Mouse (Mus musculus): ENCODE results near the gene Olfr996.
"Not testable (repeated sequence)": the region's sequence is repeated elsewhere in the genome, so short reads cannot be mapped to it uniquely, and the experiment has no call there.

The Olfr996 gene

GRCm38 (mm10) chr2:85578915-85579314 is at the start of gene Olfr996:
TSS of gene Olfr996 (plus strand) at chr2:85579215.
- DNase-seq (ENCODE audit: low read depth), result no peak

GRCm38 (mm10) chr2:85532082-85532778 is 46.8 kb upstream of the Olfr996 start:
- no peak for DNase-seq (ENCODE audit: low read depth)

DNA sequence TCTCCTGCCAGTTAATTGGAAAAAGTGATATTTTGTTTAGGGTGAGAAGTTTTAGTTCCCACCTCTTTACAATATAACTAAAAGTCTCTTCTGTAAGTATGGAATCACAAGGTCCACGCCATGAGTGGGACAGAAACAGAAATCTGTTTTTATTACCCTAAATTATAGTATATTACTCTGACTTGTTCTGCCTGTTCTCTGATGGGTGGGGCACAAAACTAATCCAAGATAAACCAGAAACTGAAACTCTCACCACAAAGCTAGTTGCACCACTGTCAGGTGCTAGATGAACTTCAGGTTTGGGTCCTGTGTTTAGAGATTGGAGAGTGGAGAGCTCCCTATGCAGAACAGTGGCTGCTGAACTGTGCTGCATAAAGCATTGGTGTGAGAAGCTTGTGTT is 45.1 kb upstream of the Olfr996 start:
- no peak for DNase-seq (ENCODE audit: low read depth)

- DNase-seq (ENCODE audit: low read depth), result no peak
Observed at GRCm38 (mm10) chr2:85554806-85555205, 24.2 kb upstream of the Olfr996 start.

- no peak for DNase-seq (ENCODE audit: low read depth)
Observed at GRCm38 (mm10) chr2:85560226-85560625, 18.8 kb upstream of the Olfr996 start.

GRCm38 (mm10) chr2:85561187-85561586 is 17.8 kb upstream of the Olfr996 start:
- DNase-seq (ENCODE audit: low read depth), result peak; percentile 8

GRCm38 (mm10) chr2:85588648-85589047 is 9.6 kb downstream of the Olfr996 start, which contains the start of gene Olfr998:
TSS of gene Olfr998 (plus strand) at chr2:85588948.
- not testable (repeated sequence) for DNase-seq (ENCODE audit: low read depth)

DNA sequence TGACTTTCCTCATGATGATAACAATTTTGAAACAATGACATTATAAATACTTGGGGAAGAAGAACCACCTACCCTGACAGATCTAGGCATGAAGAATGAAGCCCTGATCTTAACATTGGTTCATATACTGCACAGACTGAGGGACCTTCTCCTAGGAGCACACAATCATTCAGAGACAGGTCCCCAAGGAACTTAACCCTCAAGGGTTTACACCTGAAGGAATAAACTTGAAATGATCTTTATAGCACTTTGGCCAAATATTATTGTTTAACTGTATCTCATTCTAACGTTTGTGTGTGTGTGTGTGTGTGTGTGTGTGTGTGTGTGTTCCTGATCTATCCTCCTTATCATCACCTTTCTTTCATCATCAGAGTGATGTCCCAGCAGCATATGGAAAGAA is 32.8 kb downstream of the Olfr996 start, which contains the start of gene Olfr1000:
Olfr1000 (minus strand) TSS at position 101 of the 400 bp plus-strand sequence.
- DNase-seq (ENCODE audit: low read depth), result no peak

All from c-Kit-positive CD71-negative TER-119-negative erythroid progenitor cells, embryonic 14.5 days (primary cell).